Mouse (Mus musculus) left cerebral cortex, adult 11 months (tissue): ENCODE data around the gene Lrp5.

Source experiments
- DNase-seq: peaks from one replicate; pipeline ENCODE4 v3.0.0; 2022; ENCODE audit warnings: low spot score

The Lrp5 gene

GRCm38 (mm10) chr19:3686215-3686894 lies at the start of gene Lrp5:
Gene Lrp5 (minus strand): TSS chr19:3686564.
- no peak for DNase-seq

GRCm38 (mm10) chr19:3736001-3736400 lies 49.6 kb upstream of the Lrp5 start:
- no peak for DNase-seq

GRCm38 (mm10) chr19:3730781-3731646 lies 44.6 kb upstream of the Lrp5 start:
- DNase-seq, result no peak

GRCm38 (mm10) chr19:3728901-3729300 lies 42.5 kb upstream of the Lrp5 start:
- DNase-seq, result no peak

- DNase-seq, result no peak
Measured at GRCm38 (mm10) chr19:3724779-3725178, 38.4 kb upstream of the Lrp5 start.

GRCm38 (mm10) chr19:3723904-3724303 lies 37.5 kb upstream of the Lrp5 start:
- no peak for DNase-seq

GRCm38 (mm10) chr19:3723170-3723569 lies 36.8 kb upstream of the Lrp5 start:
- no peak for DNase-seq

- DNase-seq, result peak; percentile 51
Measured at GRCm38 (mm10) chr19:3719362-3719891, 33.1 kb upstream of the Lrp5 start.

- peak; percentile 73 for DNase-seq
Measured at GRCm38 (mm10) chr19:3718481-3719361, 32.4 kb upstream of the Lrp5 start.

GRCm38 (mm10) chr19:3714381-3714780 lies 28.0 kb upstream of the Lrp5 start:
- DNase-seq, result no peak

GRCm38 (mm10) chr19:3710436-3710835 lies 24.1 kb upstream of the Lrp5 start:
- DNase-seq, result no peak

GRCm38 (mm10) chr19:3709013-3709787 lies 22.8 kb upstream of the Lrp5 start:
- DNase-seq, result no peak

GRCm38 (mm10) chr19:3708078-3709012 lies 22.0 kb upstream of the Lrp5 start, which contains the start of gene 1810055G02Rik:
Gene 1810055G02Rik (plus strand): TSS chr19:3708293.
- peak; percentile 98 for DNase-seq

GRCm38 (mm10) chr19:3707553-3707952 lies 21.2 kb upstream of the Lrp5 start:
- no peak for DNase-seq

- no peak for DNase-seq
Measured at GRCm38 (mm10) chr19:3706258-3706657, 19.9 kb upstream of the Lrp5 start.

GRCm38 (mm10) chr19:3702460-3702859 lies 16.1 kb upstream of the Lrp5 start:
- DNase-seq, result no peak

- peak; percentile 55 for DNase-seq
Measured at GRCm38 (mm10) chr19:3699508-3700438, 13.4 kb upstream of the Lrp5 start.

GRCm38 (mm10) chr19:3698035-3698434 lies 11.7 kb upstream of the Lrp5 start:
- no peak for DNase-seq

- no peak for DNase-seq
Measured at GRCm38 (mm10) chr19:3695976-3696375, 9.6 kb upstream of the Lrp5 start.
